Mouse (Mus musculus): Measurements from ENCODE around the gene Hist2h2aa1. TPM values are rescaled to one million over a fixed set of nuclear protein-coding genes. Genes with fewer than 3 reads are reported as not detected.
A peak's percentile ranks its signal among the peaks of the same experiment; 100 is the strongest.
"Not testable (repeated sequence)": the region's sequence is repeated elsewhere in the genome, so short reads cannot be mapped to it uniquely, and the experiment has no call there.

Gene Hist2h2aa1
- 12.0 and 16.6 TPM in 2 replicates for polyA plus RNA-seq (2014; fragmentation: Nextera tagmentation; extraction: Ambion mirVana)

- H3K9ac ChIP-seq: peak within 1 kb of the TSS; percentile 80
- peak within 1 kb of the TSS; percentile 95 for H3K27ac ChIP-seq
- peak within 1 kb of the TSS; percentile 44 for H3K4me3 ChIP-seq (replicated peaks; ENCODE audit: low read length)
- ATAC-seq (ENCODE audit: low FRiP score): peak; percentile 93
- peak; percentile 67 for DNase-seq (ENCODE audit: low spot score)
- not testable (repeated sequence) for H3K27me3 ChIP-seq (ENCODE audit: control insufficient read depth, insufficient read depth, low read length); H3K9me3 ChIP-seq (ENCODE audit: control insufficient read depth, low read length); H3K36me3 ChIP-seq (replicated peaks; ENCODE audit: control insufficient read depth, insufficient read depth)
- H3K4me1 ChIP-seq (replicated peaks; ENCODE audit: control insufficient read depth, insufficient read depth, low read length): peaks cover 19% of the 10 kb centered on the region; the same call in 1 of the 2 replicates
- 1% methylated on average over 31 of the region's 88 CpGs for WGBS
- H3K4me2 ChIP-seq (replicated peaks): peak within 1 kb of the TSS; percentile 80
Measured at GRCm38 (mm10) chr3:96245003-96245886, at the start of gene Hist2h2aa1. Hist2h2aa1 (plus strand) TSS chr3:96245497.

GRCm38 (mm10) chr3:96195616-96196313 is 49.5 kb upstream of the Hist2h2aa1 start:
- Histone ChIP-seq H3K9me3 (ENCODE audit: control insufficient read depth, low read length) (no peaks in the 10 kb centered on the region), H3K4me2 (replicated peaks) (peak overlapping the region; percentile 76), H3K4me3 (replicated peaks; ENCODE audit: low read length) (peak overlapping the region; percentile 53; the same call in 1 of the 2 replicates), H3K27ac (peak overlapping the region; percentile 97; the same call in 1 of the 2 replicates), H3K4me1 (replicated peaks; ENCODE audit: control insufficient read depth, insufficient read depth, low read length) (peaks cover 16% of the 10 kb centered on the region), H3K9ac (no peak overlapping the region), H3K27me3 (ENCODE audit: control insufficient read depth, insufficient read depth, low read length) (no peaks in the 10 kb centered on the region), H3K36me3 (replicated peaks; ENCODE audit: control insufficient read depth, insufficient read depth) (peaks cover 41% of the 10 kb centered on the region)
- DNase-seq (ENCODE audit: low spot score): no peak
- WGBS: 93% methylated on average over 11 of the region's 11 CpGs
- no peak for ATAC-seq (ENCODE audit: low FRiP score)

- Histone ChIP-seq H3K27ac (peak overlapping the region; percentile 97), H3K4me2 (replicated peaks) (peak overlapping the region; percentile 76), H3K9me3 (ENCODE audit: control insufficient read depth, low read length) (no peaks in the 10 kb centered on the region), H3K27me3 (ENCODE audit: control insufficient read depth, insufficient read depth, low read length) (no peaks in the 10 kb centered on the region), H3K36me3 (replicated peaks; ENCODE audit: control insufficient read depth, insufficient read depth) (peaks cover 33% of the 10 kb centered on the region), H3K9ac (peak overlapping the region; percentile 81), H3K4me3 (replicated peaks; ENCODE audit: low read length) (peak overlapping the region; percentile 53), H3K4me1 (replicated peaks; ENCODE audit: control insufficient read depth, insufficient read depth, low read length) (peaks cover 16% of the 10 kb centered on the region)
- DNase-seq (ENCODE audit: low spot score) (peak; percentile 27), ATAC-seq (ENCODE audit: low FRiP score) (peak; percentile 1)
- WGBS: 19% methylated on average over 27 of the region's 27 CpGs
Measured at GRCm38 (mm10) chr3:96196437-96197128, 48.7 kb upstream of the Hist2h2aa1 start.

GRCm38 (mm10) chr3:96197129-96197749 is 48.1 kb upstream of the Hist2h2aa1 start:
- H3K4me2 ChIP-seq (replicated peaks): peak overlapping the region; percentile 76
- H3K4me3 ChIP-seq (replicated peaks; ENCODE audit: low read length): peak overlapping the region; percentile 53
- H3K27ac ChIP-seq: peak overlapping the region; percentile 97
- no peaks in the 10 kb centered on the region for H3K9me3 ChIP-seq (ENCODE audit: control insufficient read depth, low read length)
- H3K4me1 ChIP-seq (replicated peaks; ENCODE audit: control insufficient read depth, insufficient read depth, low read length): peaks cover 16% of the 10 kb centered on the region
- DNase-seq (ENCODE audit: low spot score) (peak; percentile 92), ATAC-seq (ENCODE audit: low FRiP score) (peak; percentile 94)
- H3K36me3 ChIP-seq (replicated peaks; ENCODE audit: control insufficient read depth, insufficient read depth): peaks cover 26% of the 10 kb centered on the region
- H3K27me3 ChIP-seq (ENCODE audit: control insufficient read depth, insufficient read depth, low read length): no peaks in the 10 kb centered on the region
- WGBS: under 1% methylated on average over 50 of the region's 50 CpGs
- H3K9ac ChIP-seq: peak overlapping the region; percentile 81

- peaks cover 16% of the 10 kb centered on the region for H3K4me1 ChIP-seq (replicated peaks; ENCODE audit: control insufficient read depth, insufficient read depth, low read length)
- no peaks in the 10 kb centered on the region for H3K9me3 ChIP-seq (ENCODE audit: control insufficient read depth, low read length)
- peak overlapping the region; percentile 76 for H3K4me2 ChIP-seq (replicated peaks)
- H3K27me3 ChIP-seq (ENCODE audit: control insufficient read depth, insufficient read depth, low read length): no peaks in the 10 kb centered on the region
- peaks cover 17% of the 10 kb centered on the region for H3K36me3 ChIP-seq (replicated peaks; ENCODE audit: control insufficient read depth, insufficient read depth)
- H3K27ac ChIP-seq: peak overlapping the region; percentile 44; the same call in 1 of the 2 replicates
- peak overlapping the region; percentile 81 for H3K9ac ChIP-seq
- peak overlapping the region; percentile 53 for H3K4me3 ChIP-seq (replicated peaks; ENCODE audit: low read length)
- ATAC-seq (ENCODE audit: low FRiP score) (peak; percentile 32; the same call in 1 of the 2 replicates), DNase-seq (ENCODE audit: low spot score) (peak; percentile 60)
- 5% methylated on average over 6 of the region's 6 CpGs for WGBS
Measured at GRCm38 (mm10) chr3:96198181-96198580, 47.1 kb upstream of the Hist2h2aa1 start.

- DNase-seq (ENCODE audit: low spot score); H3K4me3 ChIP-seq (replicated peaks; ENCODE audit: low read length); ATAC-seq (ENCODE audit: low FRiP score); H3K27me3 ChIP-seq (ENCODE audit: control insufficient read depth, insufficient read depth, low read length); H3K9ac ChIP-seq; H3K27ac ChIP-seq; H3K9me3 ChIP-seq (ENCODE audit: control insufficient read depth, low read length): not testable (repeated sequence)
- WGBS: 41% methylated on average over 6 of the region's 8 CpGs
- peak overlapping the region; percentile 76 for H3K4me2 ChIP-seq (replicated peaks)
- H3K36me3 ChIP-seq (replicated peaks; ENCODE audit: control insufficient read depth, insufficient read depth): peaks cover 11% of the 10 kb centered on the region
- H3K4me1 ChIP-seq (replicated peaks; ENCODE audit: control insufficient read depth, insufficient read depth, low read length): peaks cover 16% of the 10 kb centered on the region
Measured at GRCm38 (mm10) chr3:96198601-96199251, 46.6 kb upstream of the Hist2h2aa1 start.

GRCm38 (mm10) chr3:96199731-96200130 is 45.6 kb upstream of the Hist2h2aa1 start:
- H3K9me3 ChIP-seq (ENCODE audit: control insufficient read depth, low read length): no peaks in the 10 kb centered on the region
- WGBS: 76% methylated on average over 2 of the region's 2 CpGs
- no peak overlapping the region for H3K4me2 ChIP-seq (replicated peaks)
- H3K4me3 ChIP-seq (replicated peaks; ENCODE audit: low read length): no peak overlapping the region
- ATAC-seq (ENCODE audit: low FRiP score) (no peak), DNase-seq (ENCODE audit: low spot score) (no peak)
- H3K36me3 ChIP-seq (replicated peaks; ENCODE audit: control insufficient read depth, insufficient read depth): peaks cover 1% of the 10 kb centered on the region; the same call in 1 of the 2 replicates
- H3K4me1 ChIP-seq (replicated peaks; ENCODE audit: control insufficient read depth, insufficient read depth, low read length): peaks cover 16% of the 10 kb centered on the region
- H3K9ac ChIP-seq: no peak overlapping the region
- no peak overlapping the region for H3K27ac ChIP-seq
- no peaks in the 10 kb centered on the region for H3K27me3 ChIP-seq (ENCODE audit: control insufficient read depth, insufficient read depth, low read length)

GRCm38 (mm10) chr3:96207819-96208218 is 37.5 kb upstream of the Hist2h2aa1 start:
- WGBS: 88% methylated on average over 3 of the region's 3 CpGs
- no peak for DNase-seq (ENCODE audit: low spot score)
- no peaks in the 10 kb centered on the region for H3K4me1 ChIP-seq (replicated peaks; ENCODE audit: control insufficient read depth, insufficient read depth, low read length)
- no peaks in the 10 kb centered on the region for H3K36me3 ChIP-seq (replicated peaks; ENCODE audit: control insufficient read depth, insufficient read depth)
- no peak overlapping the region for H3K4me3 ChIP-seq (replicated peaks; ENCODE audit: low read length)
- no peaks in the 10 kb centered on the region for H3K9me3 ChIP-seq (ENCODE audit: control insufficient read depth, low read length)
- H3K4me2 ChIP-seq (replicated peaks): no peak overlapping the region
- no peaks in the 10 kb centered on the region for H3K27me3 ChIP-seq (ENCODE audit: control insufficient read depth, insufficient read depth, low read length)
- no peak for ATAC-seq (ENCODE audit: low FRiP score)
- no peak overlapping the region for H3K27ac ChIP-seq
- no peak overlapping the region for H3K9ac ChIP-seq

All from hindbrain, embryonic 14.5 days (tissue).